Mouse (Mus musculus) testis, adult 2 months (tissue): Measurements from ENCODE around the gene Nit2. TPM values are rescaled to one million over a fixed set of nuclear protein-coding genes. Genes with fewer than 3 reads are reported as not detected.

Experiments used
- H3K27ac ChIP-seq: fragments of 200-500 bp; 2 replicates; pipeline ENCODE4 v1.5.1; 2012; ENCODE audit warnings: low read depth, low read length; ENCODE audit not compliant: control insufficient read depth, insufficient read depth
- H3K27me3 ChIP-seq: fragments of 200-500 bp; 2 replicates; pipeline ENCODE4 v1.6.1; 2012; ENCODE audit warnings: mild to moderate bottlenecking, low read length, moderate library complexity; ENCODE audit not compliant: control insufficient read depth, insufficient read depth
- H3K36me3 ChIP-seq: fragments of 200-500 bp; 2 replicates; pipeline ENCODE4 v1.6.1; 2012; ENCODE audit warnings: mild to moderate bottlenecking, low read length; ENCODE audit not compliant: control insufficient read depth, insufficient read depth
- H3K4me1 ChIP-seq: fragments of 200-500 bp; 2 replicates; pipeline ENCODE4 v1.6.1; 2012; ENCODE audit warnings: low read length; ENCODE audit not compliant: control insufficient read depth, insufficient read depth
- H3K4me3 ChIP-seq: fragments of 200-500 bp; 2 replicates; pipeline ENCODE4 v1.5.1; 2012; ENCODE audit warnings: low read depth, mild to moderate bottlenecking, low read length, moderate library complexity, mixed read lengths; ENCODE audit not compliant: control insufficient read depth
- CTCF ChIP-seq: fragments of 200-500 bp; IDR thresholded peaks from 2 replicates; pipeline ENCODE4 v1.5.1; 2012; ENCODE audit warnings: low read depth, mild to moderate bottlenecking, inconsistent platforms, low read length, moderate library complexity; ENCODE audit not compliant: control insufficient read depth, insufficient read depth, insufficient replicate concordance
- POLR2A ChIP-seq: fragments of 200-500 bp; IDR thresholded peaks from 2 replicates; pipeline ENCODE4 v1.6.1; 2012; ENCODE audit warnings: low read depth, mild to moderate bottlenecking, inconsistent platforms, low read length, moderate library complexity; ENCODE audit not compliant: control insufficient read depth
- polyA plus RNA-seq: library from polyadenylated mRNA; depleted of rRNA; stranded (reverse); fragments of >200 nt; gene quantifications from 2 replicates; pipeline ENCODE4 v1.2.3, GENCODE M21; 2012

Gene Nit2
- polyA plus RNA-seq, 1 experiment: 6.0 TPM

DNA sequence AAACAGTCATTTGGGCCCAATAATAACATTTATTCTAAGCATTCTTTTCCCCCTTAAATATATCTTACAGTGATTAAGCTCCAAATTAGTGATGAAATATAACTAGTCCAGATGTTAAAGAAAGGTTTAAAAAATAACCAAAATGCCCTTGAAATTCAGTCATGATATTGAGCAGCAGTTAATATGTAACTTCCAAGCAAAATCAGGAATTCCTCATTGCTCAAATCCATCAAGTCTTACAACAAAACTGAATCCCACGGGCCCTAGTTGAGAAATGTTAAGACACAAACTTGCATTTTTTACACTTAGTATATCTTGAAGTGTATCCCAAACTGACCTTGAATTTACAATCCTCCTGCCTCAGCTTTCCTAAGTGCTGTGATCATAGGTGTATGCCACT lies 3.4 kb downstream of the Nit2 start:
- no peaks in the 10 kb centered on the region for H3K4me1 ChIP-seq
- H3K27ac ChIP-seq: no peak overlapping the region
- no peak overlapping the region for H3K4me3 ChIP-seq
- TF ChIP-seq CTCF: no peak
- TF ChIP-seq POLR2A: no peak
- H3K27me3 ChIP-seq: no peaks in the 10 kb centered on the region
- no peaks in the 10 kb centered on the region for H3K36me3 ChIP-seq

GRCm38 (mm10) chr16:57162841-57163240 lies 4.3 kb downstream of the Nit2 start:
- no peaks in the 10 kb centered on the region for H3K4me1 ChIP-seq
- H3K36me3 ChIP-seq: no peaks in the 10 kb centered on the region

GRCm38 (mm10) chr16:57159835-57160234 lies 7.3 kb downstream of the Nit2 start:
- Histone ChIP-seq H3K36me3 (no peaks in the 10 kb centered on the region), H3K4me1 (no peaks in the 10 kb centered on the region), H3K27me3 (no peaks in the 10 kb centered on the region), H3K4me3 (no peak overlapping the region), H3K27ac (no peak overlapping the region)
- TF ChIP-seq CTCF: no peak
- TF ChIP-seq POLR2A: no peak

More at GRCm38 (mm10) chr16:57162841-57163240, 4.3 kb downstream of the Nit2 start:
- no peaks in the 10 kb centered on the region for H3K27me3 ChIP-seq
- TF ChIP-seq CTCF: no peak
- no peak for TF ChIP-seq POLR2A
- no peak overlapping the region for H3K4me3 ChIP-seq
- H3K27ac ChIP-seq: no peak overlapping the region

GRCm38 (mm10) chr16:57157728-57158127 lies 9.4 kb downstream of the Nit2 start:
- H3K36me3 ChIP-seq: no peaks in the 10 kb centered on the region; the same call in 1 of the 2 replicates
- no peak overlapping the region for H3K27ac ChIP-seq
- H3K27me3 ChIP-seq: no peaks in the 10 kb centered on the region
- no peaks in the 10 kb centered on the region for H3K4me1 ChIP-seq
- no peak overlapping the region for H3K4me3 ChIP-seq
- TF ChIP-seq POLR2A (no peak), CTCF (no peak)

DNA sequence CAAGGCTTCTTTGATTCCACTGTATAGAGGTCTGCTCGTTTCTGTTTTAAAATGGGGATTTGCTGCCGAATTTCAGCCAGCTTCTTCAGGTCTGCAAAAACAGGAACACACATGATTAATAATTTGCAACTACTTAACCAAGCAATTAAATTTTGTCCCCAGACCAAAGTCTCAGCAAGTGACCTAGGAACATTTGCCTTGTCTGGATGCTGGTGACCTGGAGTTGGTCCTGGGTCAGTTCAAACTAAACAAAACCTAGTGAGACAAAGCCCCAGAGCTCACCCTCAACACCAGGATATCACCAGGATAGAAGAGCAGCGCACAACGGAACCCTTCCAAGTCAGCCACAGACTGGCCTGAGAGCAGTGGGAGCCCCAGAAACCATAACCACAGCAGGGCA lies 10.1 kb downstream of the Nit2 start:
- TF ChIP-seq CTCF (no peak), POLR2A (no peak)
- Histone ChIP-seq H3K4me3 (no peak overlapping the region), H3K36me3 (no peaks in the 10 kb centered on the region; the same call in 1 of the 2 replicates), H3K27me3 (no peaks in the 10 kb centered on the region), H3K4me1 (no peaks in the 10 kb centered on the region), H3K27ac (no peak overlapping the region)

GRCm38 (mm10) chr16:57155899-57156298 lies 11.2 kb downstream of the Nit2 start:
- Histone ChIP-seq H3K27ac (no peak overlapping the region), H3K36me3 (no peaks in the 10 kb centered on the region; the same call in 1 of the 2 replicates), H3K4me3 (no peak overlapping the region), H3K4me1 (no peaks in the 10 kb centered on the region), H3K27me3 (no peaks in the 10 kb centered on the region)
- TF ChIP-seq CTCF (no peak), POLR2A (no peak)

- Histone ChIP-seq H3K4me3 (no peak overlapping the region), H3K4me1 (no peaks in the 10 kb centered on the region), H3K36me3 (no peaks in the 10 kb centered on the region; the same call in 1 of the 2 replicates), H3K27me3 (no peaks in the 10 kb centered on the region), H3K27ac (no peak overlapping the region)
- TF ChIP-seq CTCF (no peak), POLR2A (no peak)
Observed at GRCm38 (mm10) chr16:57151437-57151836, 15.7 kb downstream of the Nit2 start.

DNA sequence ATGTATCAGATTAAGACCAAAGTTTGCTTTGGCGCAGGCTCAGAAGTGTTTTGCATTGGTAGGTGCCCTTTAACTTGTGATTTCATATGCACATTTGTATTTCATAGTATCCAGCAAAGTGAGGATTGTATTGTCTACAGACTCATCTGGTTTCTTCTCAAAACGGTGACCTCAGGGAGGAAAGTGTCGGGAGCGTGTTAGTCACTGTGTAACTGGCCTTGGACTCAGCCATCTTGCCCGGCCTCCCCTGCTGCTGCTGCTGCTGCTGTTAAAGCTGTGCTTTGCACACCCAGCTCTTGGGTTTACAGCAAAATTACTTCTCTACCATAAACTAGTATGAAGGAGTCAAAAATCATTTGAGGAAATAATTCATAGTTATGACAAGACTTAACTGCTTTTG lies 22.4 kb downstream of the Nit2 start:
- H3K27me3 ChIP-seq: no peaks in the 10 kb centered on the region
- TF ChIP-seq POLR2A (no peak), CTCF (no peak)
- H3K4me3 ChIP-seq: no peak overlapping the region
- H3K4me1 ChIP-seq: no peaks in the 10 kb centered on the region
- H3K36me3 ChIP-seq: peaks cover 1% of the 10 kb centered on the region
- no peak overlapping the region for H3K27ac ChIP-seq
